10 mouse cellular contexts compared by ENCODE assay signal in genomic region chr4:101718991-101719580, GRCm38 (mm10). TPM values are rescaled to one million over a fixed set of nuclear protein-coding genes. Genes with fewer than 3 reads are reported as not detected.
A peak's percentile ranks its signal among the peaks of the same experiment; 100 is the strongest.
DNase-seq lines count a peak whose midpoint lies in the region; ATAC-seq and TF ChIP-seq lines count a peak whose summit lies in the region.
"Had no signal": no experiment of that assay in that cellular context is flagged by ENCODE, and none has a peak within 500 bp of the region (broad histone marks: within the 10 kb centered on the region; RNA-seq: fewer than 3 reads in every experiment).

No protein-coding gene starts in this region.

- H3K9me3 ChIP-seq in intestine, postnatal 0 days (ENCODE audit: control insufficient read depth): no peaks in the 10 kb centered on the region
- no peaks in the 10 kb centered on the region for H3K9me3 ChIP-seq in intestine, embryonic 16.5 days (ENCODE audit: control insufficient read depth, low read length)
- H3K9me3 ChIP-seq in forebrain, embryonic 14.5 days (replicated peaks; ENCODE audit: control insufficient read depth, low read length): no peaks in the 10 kb centered on the region
- no peaks in the 10 kb centered on the region for H3K9me3 ChIP-seq in limb, embryonic 14.5 days (ENCODE audit: control insufficient read depth, low read length)
- H3K9me3 ChIP-seq: G1E; heart, embryonic 13.5 days had no signal

- no peaks in the 10 kb centered on the region for H3K36me3 ChIP-seq in intestine, postnatal 0 days (ENCODE audit: control insufficient read depth, insufficient read depth)
- H3K36me3 ChIP-seq in intestine, embryonic 16.5 days (ENCODE audit: control insufficient read depth, insufficient read depth, low read length): no peaks in the 10 kb centered on the region
- H3K36me3 ChIP-seq in forebrain, embryonic 14.5 days (ENCODE audit: control insufficient read depth, insufficient read depth, low read length): no peaks in the 10 kb centered on the region
- no peaks in the 10 kb centered on the region for H3K36me3 ChIP-seq in limb, embryonic 14.5 days (ENCODE audit: control insufficient read depth, insufficient read depth, low read length)
- H3K36me3 ChIP-seq: G1E; heart, embryonic 13.5 days had no signal

- TF ChIP-seq CTCF in intestine, postnatal 0 days (IDR thresholded peaks at IDR 0.05; ENCODE audit: low read depth): 0 out of 2 replicates have a peak, but pooled peaks have one; percentile 28

- no peak overlapping the region for H3K4me2 ChIP-seq in intestine, postnatal 0 days (replicated peaks; ENCODE audit: low read depth)
- H3K4me2 ChIP-seq in intestine, embryonic 16.5 days (ENCODE audit: low read depth, low read length): no peak overlapping the region
- H3K4me2 ChIP-seq in forebrain, embryonic 14.5 days (ENCODE audit: low read length): no peak overlapping the region
- H3K4me2 ChIP-seq in limb, embryonic 14.5 days (replicated peaks; ENCODE audit: low read depth, low read length, severe bottlenecking): no peak overlapping the region
- H3K4me2 ChIP-seq: heart, embryonic 13.5 days had no signal

- no peak overlapping the region for H3K27ac ChIP-seq in intestine, postnatal 0 days (ENCODE audit: low read depth, low read length)
- no peak overlapping the region for H3K27ac ChIP-seq in intestine, embryonic 16.5 days (ENCODE audit: low read length)
- no peak overlapping the region for H3K27ac ChIP-seq in forebrain, embryonic 14.5 days (ENCODE audit: low read depth, low read length)
- no peak overlapping the region for H3K27ac ChIP-seq in limb, embryonic 14.5 days (replicated peaks; ENCODE audit: low read depth, low read length)
- H3K27ac ChIP-seq: heart, embryonic 13.5 days had no signal

- 0 out of 2 replicates have a peak, but pooled peaks cover 3% of the 10 kb centered on the region for H3K4me1 ChIP-seq in intestine, postnatal 0 days (replicated peaks; ENCODE audit: control insufficient read depth, insufficient read depth, low read length)
- H3K4me1 ChIP-seq in intestine, embryonic 16.5 days (ENCODE audit: control insufficient read depth, insufficient read depth, low read length): peaks cover 10% of the 10 kb centered on the region; the same call in 1 of the 2 replicates
- peaks cover 6% of the 10 kb centered on the region; the same call in 1 of the 2 replicates for H3K4me1 ChIP-seq in forebrain, embryonic 14.5 days (ENCODE audit: control insufficient read depth, insufficient read depth, low read length)
- H3K4me1 ChIP-seq in limb, embryonic 14.5 days (ENCODE audit: control insufficient read depth, insufficient read depth, low read length): no peaks in the 10 kb centered on the region

- no peak overlapping the region for H3K4me3 ChIP-seq in intestine, postnatal 0 days (ENCODE audit: low read depth, low read length)
- H3K4me3 ChIP-seq in intestine, embryonic 16.5 days (ENCODE audit: low read length): no peak overlapping the region
- no peak overlapping the region for H3K4me3 ChIP-seq in forebrain, embryonic 14.5 days (ENCODE audit: low read depth, low read length)
- H3K4me3 ChIP-seq in limb, embryonic 14.5 days (replicated peaks; ENCODE audit: low read length): no peak overlapping the region
- H3K4me3 ChIP-seq: heart, embryonic 13.5 days had no signal

- 22% methylated on average over 5 of the region's 5 CpGs for WGBS in intestine, postnatal 0 days
- 14% methylated on average over 5 of the region's 5 CpGs for WGBS in intestine, embryonic 16.5 days
- WGBS in forebrain, embryonic 14.5 days: 3% methylated on average over 5 of the region's 5 CpGs
- WGBS in limb, embryonic 14.5 days: 12% methylated on average over 5 of the region's 5 CpGs

- no peak overlapping the region for H3K9ac ChIP-seq in intestine, postnatal 0 days (ENCODE audit: low read depth, low read length)
- no peak overlapping the region for H3K9ac ChIP-seq in intestine, embryonic 16.5 days (ENCODE audit: low read depth, low read length)
- no peak overlapping the region for H3K9ac ChIP-seq in forebrain, embryonic 14.5 days (ENCODE audit: low read length)
- H3K9ac ChIP-seq in limb, embryonic 14.5 days (ENCODE audit: low read depth, low read length, severe bottlenecking): no peak overlapping the region
- H3K9ac ChIP-seq: heart, embryonic 13.5 days had no signal

- ATAC-seq in intestine, postnatal 0 days: no peak
- ATAC-seq in intestine, embryonic 16.5 days: no peak
- peak; percentile 60; the same call in 1 of the 2 replicates for ATAC-seq in forebrain, embryonic 14.5 days
- ATAC-seq in limb, embryonic 14.5 days (ENCODE audit: low FRiP score, low read depth): no peak
- no peak for ATAC-seq in granulocyte monocyte progenitor cell, adult 5-6 weeks (replicated peaks; ENCODE audit: poor library complexity, severe bottlenecking)

- peak; percentile 42 for DNase-seq in brain, adult 2 months (ENCODE audit: low read depth, low spot score)
- peak; percentile 69 for DNase-seq in forebrain, embryonic 14.5 days (ENCODE audit: low spot score)
- DNase-seq in limb, embryonic 14.5 days (ENCODE audit: low spot score): peak; percentile 30
- no peak for DNase-seq in adrenal gland, postnatal 10 days
- no peak for DNase-seq in natural killer cell, adult 2 months (ENCODE audit: low spot score in 2 of 2)

- H3K27me3 ChIP-seq in intestine, postnatal 0 days (replicated peaks; ENCODE audit: control insufficient read depth, insufficient read depth, low read length): peaks cover 20% of the 10 kb centered on the region; the same call in 1 of the 2 replicates
- H3K27me3 ChIP-seq in intestine, embryonic 16.5 days (replicated peaks; ENCODE audit: control insufficient read depth, insufficient read depth, low read length): peaks cover 8% of the 10 kb centered on the region
- peaks cover 23% of the 10 kb centered on the region for H3K27me3 ChIP-seq in forebrain, embryonic 14.5 days (replicated peaks; ENCODE audit: control insufficient read depth, insufficient read depth, low read length)
- peaks cover 5% of the 10 kb centered on the region for H3K27me3 ChIP-seq in limb, embryonic 14.5 days (ENCODE audit: control insufficient read depth, insufficient read depth, low read length)

- TF ChIP-seq POLR2A in limb, embryonic 14.5 days (IDR thresholded peaks at IDR 0.05; ENCODE audit: borderline replicate concordance, extremely low read depth, insufficient read depth, insufficient read length): no peak

RNA-seq across cellular contexts. Expression of gene Lepr, which starts 1.9 kb away (rescaled TPM):
- polyA plus RNA-seq in intestine, postnatal 0 days (2015; fragmentation: Nextera tagmentation; extraction: Ambion mirVana): 1.9 TPM in 2 replicates
- polyA plus RNA-seq in intestine, embryonic 16.5 days (2015; fragmentation: Nextera tagmentation; extraction: Ambion mirVana): 1.1 and 1.2 TPM in 2 replicates
- polyA plus RNA-seq in forebrain, embryonic 14.5 days (2014; fragmentation: Nextera tagmentation; extraction: Ambion mirVana): 3.6 and 5.3 TPM in 2 replicates
- polyA plus RNA-seq in limb, embryonic 14.5 days (2012; rRNA removed): 10.3 and 13.0 TPM in 2 replicates
- 12.8 and 16.1 TPM in 2 replicates for polyA plus RNA-seq in limb, embryonic 14.5 days (2014; fragmentation: Nextera tagmentation; extraction: Ambion mirVana)
- 10 to 100 TPM; 14.8 to 29.4 TPM for total RNA-seq in adrenal gland, postnatal 10 days (2021)
- total RNA-seq in granulocyte monocyte progenitor cell, adult 5-6 weeks (2014; fragmentation: Nextera tagmentation): not detected in 2 replicates
- total RNA-seq in granulocyte monocyte progenitor cell, adult 5-6 weeks (2017): 0.17 TPM in 1 of 2 replicates, not detected in the other
- polyA plus RNA-seq: G1E had no signal

Comparison
In these comparisons a context has a peak if more than half of its experiments do, and no peak if none do; other contexts are left out.
1. DNase-seq: peak in brain, adult 2 months (single experiment), forebrain, embryonic 14.5 days (single experiment) and limb, embryonic 14.5 days (single experiment); none in adrenal gland, postnatal 10 days (single experiment) and natural killer cell, adult 2 months (0 of 2).